Mouse (Mus musculus) urinary bladder, adult 2 months (tissue): ENCODE measurements around the gene Rrbp1. TPM values are rescaled to one million over a fixed set of nuclear protein-coding genes. Genes with fewer than 3 reads are reported as not detected.

Experiments
- DNase-seq: peaks from one replicate; pipeline ENCODE4 v3.0.0; 2022; ENCODE audit warnings: low spot score
- polyA plus RNA-seq: library from polyadenylated mRNA; depleted of rRNA; stranded (reverse); fragments of >200 nt; gene quantifications from 2 replicates; pipeline ENCODE4 v1.2.3, GENCODE M21; 2012; rRNA removed

The Rrbp1 gene
- polyA plus RNA-seq, 1 experiment: 163 TPM

DNA sequence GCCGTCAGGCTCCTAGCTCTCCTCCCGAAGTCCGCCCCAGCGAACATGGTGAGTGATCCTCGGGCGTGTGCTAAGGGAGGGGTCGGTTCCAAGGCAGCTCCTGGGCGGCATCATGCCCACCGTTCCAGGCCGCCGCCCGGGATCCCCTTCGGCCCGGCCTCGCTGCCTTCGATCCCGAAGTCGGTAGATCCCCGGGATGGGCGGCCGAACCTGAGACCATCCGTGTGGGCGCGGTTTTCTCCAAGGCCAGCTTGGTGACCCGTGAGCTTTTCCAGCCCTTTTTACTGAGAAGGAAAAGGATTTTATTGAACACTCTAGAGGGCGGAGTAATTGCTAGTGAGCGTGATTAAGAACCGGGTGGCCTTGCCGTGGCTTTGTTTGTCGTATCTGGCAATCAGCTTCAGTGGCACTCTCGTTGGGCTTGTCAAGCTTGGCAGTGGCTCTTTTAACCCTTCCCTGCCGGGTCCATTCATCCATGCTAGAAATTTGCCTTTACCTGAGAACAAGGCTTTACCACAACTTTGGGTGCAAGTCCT lies 95.4 kb downstream of the Rrbp1 start:
- DNase-seq: no peak

DNA sequence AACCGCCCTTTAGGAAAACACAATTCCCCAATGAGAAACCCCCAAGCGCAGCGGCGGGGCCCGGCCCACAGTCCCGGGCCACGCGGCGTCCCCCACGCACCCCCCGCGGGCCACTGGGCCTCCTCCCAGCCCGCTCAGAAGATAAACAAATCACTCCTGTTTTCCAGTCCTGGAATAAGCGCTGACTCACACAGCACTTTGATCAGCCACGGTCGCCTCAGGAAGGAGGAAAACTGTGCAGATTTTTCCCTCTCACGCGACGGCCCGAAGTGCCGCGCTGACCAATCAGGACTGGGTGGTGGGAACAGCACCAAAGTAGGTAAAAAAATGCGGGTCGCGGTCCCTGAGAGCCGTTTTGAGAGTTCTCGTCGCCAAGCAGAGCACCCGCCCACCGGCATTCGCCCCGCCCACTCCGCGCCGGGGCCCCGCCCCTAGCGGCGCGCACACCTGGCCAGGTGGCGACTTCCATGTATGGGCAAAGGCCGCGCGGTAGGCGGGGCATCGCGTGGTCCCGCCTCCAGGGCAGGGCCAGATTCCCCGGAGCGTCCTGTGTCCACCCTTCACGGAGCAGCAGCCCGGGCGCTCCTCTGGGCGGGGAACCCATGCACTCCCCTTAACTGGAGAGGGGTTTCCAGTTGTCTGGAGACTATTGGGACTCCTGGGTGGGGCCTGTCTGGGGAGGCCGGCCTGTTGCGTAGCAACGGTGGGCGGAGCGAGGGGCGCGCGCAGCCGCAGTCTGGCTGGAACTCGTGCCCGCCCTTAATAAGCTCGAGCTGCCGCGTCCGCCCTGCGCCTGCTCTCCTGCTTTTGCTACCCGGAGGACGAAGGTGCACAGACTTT lies 96.1 kb downstream of the Rrbp1 start, which contains the start of gene Dstn:
Gene Dstn, plus strand, starts transcription at position 561 of the 840 bp plus-strand sequence.
- peak; percentile 99 for DNase-seq

DNA sequence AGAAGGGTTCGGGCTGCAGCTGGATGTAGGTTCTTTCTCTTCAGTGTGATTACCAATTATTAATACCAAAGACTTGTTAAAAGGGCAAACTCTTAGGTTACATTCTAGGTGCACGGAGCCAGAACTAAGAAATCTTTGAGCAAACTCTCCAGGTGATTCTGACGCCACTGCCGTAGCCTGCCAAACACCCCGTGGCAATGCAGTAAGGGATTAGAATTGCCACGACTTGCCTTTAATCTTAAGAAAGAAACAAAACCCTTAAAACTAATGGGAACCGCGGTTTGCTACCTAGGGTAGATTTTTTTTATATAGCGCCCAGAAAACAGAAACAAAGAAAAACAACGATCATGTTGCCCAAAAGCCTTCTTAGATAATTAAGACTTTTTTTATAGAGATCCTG lies 96.8 kb downstream of the Rrbp1 start:
- DNase-seq: no peak

- DNase-seq: no peak
Observed at GRCm38 (mm10) chr2:143912199-143912598, 98.9 kb downstream of the Rrbp1 start.

- no peak for DNase-seq
Observed at GRCm38 (mm10) chr2:143909230-143909629, 101.8 kb downstream of the Rrbp1 start.

DNA sequence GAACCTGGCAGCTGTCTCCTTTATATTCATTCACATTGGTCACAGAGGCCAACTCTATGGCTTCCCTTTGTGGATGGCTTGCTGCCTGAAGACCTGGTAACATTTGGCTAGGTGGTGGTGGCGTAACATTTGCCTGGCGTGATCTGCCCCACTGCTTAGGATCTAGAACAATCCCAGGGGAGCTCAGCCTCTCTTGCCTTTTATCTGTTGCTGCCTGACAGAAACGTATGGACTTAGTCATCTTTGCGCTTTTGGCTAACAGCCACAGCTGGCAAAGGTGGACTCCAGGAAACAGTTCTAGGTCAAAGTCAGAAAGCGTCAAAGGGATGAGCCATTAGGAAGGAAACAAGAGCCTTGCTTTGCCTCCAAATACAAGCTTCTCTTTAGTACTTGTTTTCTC lies 106.2 kb downstream of the Rrbp1 start:
- no peak for DNase-seq

- no peak for DNase-seq
Observed at GRCm38 (mm10) chr2:143903376-143904045, 107.6 kb downstream of the Rrbp1 start.

DNA sequence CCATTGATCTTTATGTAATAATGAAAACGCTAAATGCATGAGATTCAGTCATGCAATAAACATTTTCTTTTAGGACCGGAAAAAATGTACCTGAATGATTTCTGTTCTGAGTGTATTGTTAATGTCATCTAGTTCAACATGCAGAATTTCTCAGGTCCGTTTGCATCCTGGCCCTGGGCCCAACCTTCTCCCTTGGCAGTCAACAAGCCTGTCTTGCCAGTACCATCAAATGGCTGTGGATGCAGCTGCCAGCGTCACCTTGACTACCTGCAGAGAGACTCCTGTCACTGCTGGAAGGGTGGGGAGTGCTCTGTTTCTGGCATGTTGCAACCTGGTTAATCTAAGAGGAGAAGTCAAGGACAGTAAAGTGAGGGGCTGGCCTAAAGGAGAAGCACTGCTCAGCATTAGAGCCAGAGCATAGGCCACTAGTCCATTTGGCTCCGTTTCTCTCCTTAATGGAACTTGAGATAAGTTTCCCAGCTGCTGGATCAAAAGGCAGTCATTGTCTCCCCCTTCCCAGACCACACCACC lies 110.2 kb downstream of the Rrbp1 start:
- no peak for DNase-seq

DNA sequence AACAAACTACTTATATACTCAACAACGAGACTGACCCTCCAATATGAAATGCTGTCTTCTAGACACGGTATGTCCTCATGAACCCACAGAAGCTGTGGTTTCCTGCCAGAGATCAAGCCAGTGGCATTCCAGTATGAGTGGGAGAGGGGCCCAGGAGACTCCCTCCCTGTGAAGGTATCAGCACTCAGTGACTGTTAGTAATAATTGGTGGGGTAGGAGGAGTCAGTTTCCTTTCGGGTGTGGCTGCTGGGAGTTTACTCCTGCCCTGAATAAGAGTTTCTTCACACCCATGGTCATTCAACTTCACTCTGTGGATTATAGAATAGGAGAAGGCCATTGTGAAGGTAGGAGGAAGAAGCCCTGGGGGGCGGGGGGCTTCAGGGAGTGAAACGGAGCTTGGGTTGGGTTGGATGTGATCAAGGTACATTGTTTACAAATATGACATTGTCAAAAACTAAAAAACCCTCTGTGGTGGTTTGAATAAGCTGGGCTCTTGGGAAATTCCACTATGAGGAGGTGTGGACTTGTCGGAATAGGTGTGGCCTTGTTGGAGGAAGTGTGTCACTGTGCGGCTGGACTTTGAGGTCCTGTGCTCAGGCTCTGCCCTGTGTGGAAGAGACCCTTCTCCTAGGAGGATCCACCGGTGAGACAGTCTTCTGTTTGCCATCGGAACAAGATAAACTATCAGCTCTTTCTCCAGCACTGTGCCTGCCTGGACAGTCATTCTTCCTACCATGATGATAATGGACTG lies 111.4 kb downstream of the Rrbp1 start:
- DNase-seq: no peak

Other genes starting within 250 kb of the Rrbp1 start
- 2.0 and 2.1 TPM in 2 replicates for gene Bfsp1, start 148.1 kb downstream of the Rrbp1 start, polyA plus RNA-seq
- gene Dstn, start 95.9 kb downstream of the Rrbp1 start, polyA plus RNA-seq: 1,245 and 1,572 TPM in 2 replicates
- gene Banf2, start 21.8 kb upstream of the Rrbp1 start, polyA plus RNA-seq: not detected in 2 replicates